Mouse (Mus musculus): Measurements from ENCODE around the gene Gm5426. TPM values are rescaled to one million over a fixed set of nuclear protein-coding genes. Genes with fewer than 3 reads are reported as not detected.
"Not testable (repeated sequence)": the region's sequence is repeated elsewhere in the genome, so short reads cannot be mapped to it uniquely, and the experiment has no call there.

Gm5426 gene
- polyA plus RNA-seq, 1 experiment: not detected

- DNase-seq (ENCODE audit: extremely low spot score in 1 of 2, low spot score in 1 of 2): peak in 1 of 2 experiments; percentile 75
Observed at GRCm38 (mm10) chr10:96132161-96132560, 4.2 kb upstream of the Gm5426 start.

GRCm38 (mm10) chr10:96138585-96138984 lies 2.2 kb downstream of the Gm5426 start:
- DNase-seq (ENCODE audit: extremely low spot score in 1 of 2, low spot score in 1 of 2): no peak

- not testable (repeated sequence) for DNase-seq (ENCODE audit: extremely low spot score in 1 of 2, low spot score in 1 of 2)
Observed at GRCm38 (mm10) chr10:96139274-96139673, 2.9 kb downstream of the Gm5426 start.

GRCm38 (mm10) chr10:96146578-96146977 lies 10.2 kb downstream of the Gm5426 start:
- no peak for DNase-seq (ENCODE audit: extremely low spot score in 1 of 2, low spot score in 1 of 2)

- DNase-seq (ENCODE audit: extremely low spot score in 1 of 2, low spot score in 1 of 2): no peak
Observed at GRCm38 (mm10) chr10:96148250-96148699, 11.9 kb downstream of the Gm5426 start.

GRCm38 (mm10) chr10:96150401-96151116 lies 14.2 kb downstream of the Gm5426 start:
- DNase-seq (ENCODE audit: extremely low spot score in 1 of 2, low spot score in 1 of 2): no peak

GRCm38 (mm10) chr10:96153315-96153714 lies 16.9 kb downstream of the Gm5426 start:
- DNase-seq (ENCODE audit: extremely low spot score in 1 of 2, low spot score in 1 of 2): no peak

GRCm38 (mm10) chr10:96162975-96163706 lies 26.7 kb downstream of the Gm5426 start:
- no peak for DNase-seq (ENCODE audit: extremely low spot score in 1 of 2, low spot score in 1 of 2)

- no peak for DNase-seq (ENCODE audit: extremely low spot score in 1 of 2, low spot score in 1 of 2)
Observed at GRCm38 (mm10) chr10:96163791-96164190, 27.4 kb downstream of the Gm5426 start.

GRCm38 (mm10) chr10:96165260-96165659 lies 28.9 kb downstream of the Gm5426 start:
- DNase-seq (ENCODE audit: extremely low spot score in 1 of 2, low spot score in 1 of 2): no peak

- DNase-seq (ENCODE audit: extremely low spot score in 1 of 2, low spot score in 1 of 2): no peak
Observed at GRCm38 (mm10) chr10:96168998-96169397, 32.6 kb downstream of the Gm5426 start.

- no peak for DNase-seq (ENCODE audit: extremely low spot score in 1 of 2, low spot score in 1 of 2)
Observed at GRCm38 (mm10) chr10:96171546-96171945, 35.1 kb downstream of the Gm5426 start.

- no peak for DNase-seq (ENCODE audit: extremely low spot score in 1 of 2, low spot score in 1 of 2)
Observed at GRCm38 (mm10) chr10:96172964-96173363, 36.6 kb downstream of the Gm5426 start.

GRCm38 (mm10) chr10:96173771-96174170 lies 37.4 kb downstream of the Gm5426 start:
- no peak for DNase-seq (ENCODE audit: extremely low spot score in 1 of 2, low spot score in 1 of 2)

GRCm38 (mm10) chr10:96176916-96177315 lies 40.5 kb downstream of the Gm5426 start:
- no peak for DNase-seq (ENCODE audit: extremely low spot score in 1 of 2, low spot score in 1 of 2)

- no peak for DNase-seq (ENCODE audit: extremely low spot score in 1 of 2, low spot score in 1 of 2)
Observed at GRCm38 (mm10) chr10:96180554-96181397, 44.4 kb downstream of the Gm5426 start.

GRCm38 (mm10) chr10:96181398-96181790 lies 45.0 kb downstream of the Gm5426 start:
- no peak for DNase-seq (ENCODE audit: extremely low spot score in 1 of 2, low spot score in 1 of 2)

- DNase-seq (ENCODE audit: extremely low spot score in 1 of 2, low spot score in 1 of 2): no peak
Observed at GRCm38 (mm10) chr10:96181883-96182628, 45.7 kb downstream of the Gm5426 start.

GRCm38 (mm10) chr10:96185026-96185425 lies 48.6 kb downstream of the Gm5426 start:
- DNase-seq (ENCODE audit: extremely low spot score in 1 of 2, low spot score in 1 of 2): no peak

- no peak for DNase-seq (ENCODE audit: extremely low spot score in 1 of 2, low spot score in 1 of 2)
Observed at GRCm38 (mm10) chr10:96185601-96186000, 49.2 kb downstream of the Gm5426 start.

All from frontal cortex, adult 2 months (tissue).